Mouse (Mus musculus) stomach, adult 2 months (tissue): ENCODE data around the gene Lipa. TPM values are rescaled to one million over a fixed set of nuclear protein-coding genes. Genes with fewer than 3 reads are reported as not detected.

Experiments
- polyA plus RNA-seq: library from polyadenylated mRNA; depleted of rRNA; stranded (reverse); fragments of >200 nt; gene quantifications from 2 replicates; pipeline ENCODE4 v1.2.3, GENCODE M21; 2012; rRNA removed

Gene Lipa
- 4.0 and 6.2 TPM in 2 replicates for polyA plus RNA-seq

GRCm38 (mm10) chr19:34526941-34527682 lies at the start of gene Lipa:
Lipa (minus strand) TSS chr19:34527474.

DNA sequence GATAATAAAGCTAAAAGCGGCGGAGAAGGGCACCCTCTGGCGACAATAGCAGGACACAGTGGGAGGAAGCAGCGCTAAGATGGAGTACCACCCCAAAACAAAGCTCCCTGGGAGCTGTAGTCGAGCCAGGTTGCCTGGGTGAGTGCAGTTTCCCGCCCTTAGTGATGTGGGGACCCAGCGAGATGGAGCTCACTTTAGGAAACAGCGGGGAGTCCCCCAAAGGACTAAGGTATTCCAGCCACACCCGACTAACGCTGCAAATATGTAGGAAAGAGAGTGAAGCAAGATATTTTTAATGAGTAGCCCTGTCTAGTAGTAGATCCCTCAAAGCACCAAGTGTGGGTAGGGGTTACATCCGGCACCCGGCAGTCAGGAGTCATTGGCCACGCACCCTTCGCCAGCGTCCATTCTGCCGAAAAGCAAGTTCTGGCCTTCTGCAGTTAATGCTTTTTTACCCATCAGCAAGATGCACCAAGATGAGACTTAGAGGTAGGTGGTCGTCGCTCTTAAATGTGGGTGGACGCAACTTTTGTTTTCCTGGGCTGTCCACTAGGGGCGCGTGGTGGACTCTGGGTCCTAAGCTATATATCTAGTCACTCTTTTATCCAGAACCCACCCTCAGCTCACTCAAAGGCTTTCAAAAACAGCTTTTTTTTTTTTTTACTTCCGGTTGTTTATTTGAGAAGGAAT lies 23.4 kb upstream of the Lipa start, which contains the start of gene Ifit2:
Ifit2 (plus strand) TSS at position 161 of the 690 bp plus-strand sequence.

GRCm38 (mm10) chr19:34474991-34475971 lies 52.0 kb downstream of the Lipa start, which contains the start of gene Ch25h:
Ch25h (minus strand) TSS chr19:34475164.

Other genes starting within 250 kb of the Lipa start
- gene Fas, start 236.8 kb downstream of the Lipa start, polyA plus RNA-seq: 0.14 and 0.18 TPM in 2 replicates
- gene Ch25h, start 52.3 kb downstream of the Lipa start, polyA plus RNA-seq: 7.7 and 10.1 TPM in 2 replicates
- gene Ifit2, start 23.2 kb upstream of the Lipa start, polyA plus RNA-seq: 0.09 TPM in 1 of 2 replicates, not detected in the other
- 0.11 and 0.32 TPM in 2 replicates for gene Ifit3, start 56.1 kb upstream of the Lipa start, polyA plus RNA-seq
- gene Ifit1bl1, start 74.5 kb upstream of the Lipa start, polyA plus RNA-seq: 0.52 and 0.78 TPM in 2 replicates
- gene Ifit3b, start 80.5 kb upstream of the Lipa start, polyA plus RNA-seq: 0.09 and 0.29 TPM in 2 replicates
- gene Ifit1bl2, start 113.3 kb upstream of the Lipa start, polyA plus RNA-seq: not detected in 2 replicates
- 0.75 and 0.90 TPM in 2 replicates for gene Ifit1, start 113.4 kb upstream of the Lipa start, polyA plus RNA-seq
- gene Slc16a12, start 219.8 kb upstream of the Lipa start, polyA plus RNA-seq: 0.12 and 0.18 TPM in 2 replicates